Mouse (Mus musculus) cerebellum, adult 2 months (tissue): ENCODE results near the gene Mmp23. TPM values are rescaled to one million over a fixed set of nuclear protein-coding genes. Genes with fewer than 3 reads are reported as not detected.
"Not testable (repeated sequence)": the region's sequence is repeated elsewhere in the genome, so short reads cannot be mapped to it uniquely, and the experiment has no call there.

ENCODE experiments used
- DNase-seq, 2 experiments: peaks; one replicate each; pipeline ENCODE4 v3.0.0; 2021
- H3K27ac ChIP-seq: fragments of 200-500 bp; 2 replicates; pipeline ENCODE4 v1.5.1; 2012; ENCODE audit warnings: low read length, control low read depth, inconsistent platforms; ENCODE audit not compliant: insufficient read depth
- H3K27me3 ChIP-seq: fragments of 200-500 bp; 2 replicates; pipeline ENCODE4 v1.6.1; 2012; ENCODE audit warnings: inconsistent platforms, mild to moderate bottlenecking, low read length, moderate library complexity; ENCODE audit not compliant: control insufficient read depth, insufficient read depth
- H3K4me1 ChIP-seq: fragments of 200-500 bp; 2 replicates; pipeline ENCODE4 v1.6.1; 2011; ENCODE audit warnings: low read length; ENCODE audit not compliant: control insufficient read depth, insufficient read depth
- H3K4me3 ChIP-seq: fragments of 200-500 bp; replicated peaks from 2 replicates; pipeline ENCODE3; 2011; ENCODE audit warnings: mild to moderate bottlenecking, low read depth, low read length, control low read depth; ENCODE audit not compliant: insufficient read depth
- CTCF ChIP-seq: fragments of 200-500 bp; IDR thresholded peaks from 2 replicates; pipeline ENCODE4 v1.5.1; 2011; ENCODE audit warnings: low read depth, mild to moderate bottlenecking, control low read depth, low read length, moderate library complexity, borderline replicate concordance; ENCODE audit not compliant: insufficient read depth
- POLR2A ChIP-seq: fragments of 200-500 bp; IDR thresholded peaks from 2 replicates; pipeline ENCODE4 v1.6.1; 2011; ENCODE audit warnings: low read length, control low read depth, borderline replicate concordance; ENCODE audit not compliant: insufficient read depth
- WGBS: fragments of 180-500 bp; shearing (Covaris S2); methylation state at CpG from one replicate; pipeline ENCODE4 v1.1.7; 2018; 5-methylcytosine and 5-hydroxymethylcytosine counted together
- polyA plus RNA-seq: library from polyadenylated mRNA; depleted of rRNA; stranded (reverse); fragments of >200 nt; gene quantifications from 2 replicates; pipeline ENCODE4 v1.2.3, GENCODE M21; 2012

Gene Mmp23
- polyA plus RNA-seq, 1 experiment: 38.1 TPM

GRCm38 (mm10) chr4:155690571-155691375, 37.6 kb upstream of the Mmp23 start:
- WGBS: 14% methylated on average over 12 of the region's 12 CpGs
- Histone ChIP-seq H3K27ac (peak overlapping the region; percentile 97), H3K4me3 (no peak overlapping the region), H3K4me1 (peaks cover 21% of the 10 kb centered on the region), H3K27me3 (no peaks in the 10 kb centered on the region)
- TF ChIP-seq CTCF: no peak
- 0 out of 2 replicates have a peak, but pooled peaks have one; percentile 22 for TF ChIP-seq POLR2A
- DNase-seq: peak; percentile 96 to 99

DNA sequence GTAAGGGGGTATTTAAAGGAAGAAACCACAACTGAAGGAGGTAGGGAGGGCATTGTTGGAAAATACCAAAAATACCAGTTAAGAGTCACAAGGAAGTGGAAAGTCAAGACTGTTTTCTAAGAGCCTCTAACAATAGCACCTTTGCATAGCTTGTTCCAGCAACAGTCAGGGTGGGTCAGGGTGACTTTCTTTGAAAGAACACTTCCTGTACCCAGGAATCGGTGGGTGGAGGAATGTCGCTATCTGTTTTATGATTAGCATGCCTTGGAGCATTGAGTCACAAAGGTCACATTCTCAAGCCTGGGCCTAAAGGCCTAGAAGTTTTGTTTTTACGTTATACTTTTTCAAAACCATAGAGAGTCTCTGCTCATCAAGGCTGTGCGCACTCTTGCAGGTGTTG, 34.6 kb upstream of the Mmp23 start:
- H3K27me3 ChIP-seq, DNase-seq, H3K4me3 ChIP-seq, H3K27ac ChIP-seq: not testable (repeated sequence)
- WGBS: 95% methylated on average over 4 of the region's 4 CpGs
- peaks cover 16% of the 10 kb centered on the region for H3K4me1 ChIP-seq

DNA sequence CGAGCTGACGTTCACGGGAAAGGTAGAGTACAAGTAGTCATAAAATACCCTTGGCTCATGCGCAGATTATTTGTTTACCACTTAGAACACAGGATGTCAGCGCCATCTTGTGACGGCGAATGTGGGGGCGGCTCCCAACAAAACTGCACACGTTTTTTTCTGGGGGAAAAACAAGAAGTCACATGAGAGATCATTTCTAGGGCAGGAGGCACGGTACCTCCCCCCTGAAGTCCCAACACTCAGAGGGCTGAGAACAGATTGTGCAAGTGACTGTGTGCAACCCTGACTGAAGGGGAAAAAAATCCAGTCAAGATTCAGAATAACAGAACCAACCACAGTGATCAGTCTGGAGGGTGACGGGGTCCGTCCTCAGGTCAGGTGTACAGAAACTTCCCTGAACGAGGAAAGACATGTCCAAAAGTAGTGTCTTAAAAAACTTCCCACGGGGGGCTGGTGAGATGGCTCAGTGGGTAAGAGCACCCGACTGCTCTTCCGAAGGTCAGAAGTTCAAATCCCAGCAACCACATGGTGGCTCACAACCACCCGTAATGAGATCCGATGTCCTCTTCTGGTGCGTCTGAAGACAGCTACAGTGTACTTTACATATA, 30.6 kb upstream of the Mmp23 start:
- H3K4me1 ChIP-seq, H3K27ac ChIP-seq, H3K27me3 ChIP-seq, DNase-seq, H3K4me3 ChIP-seq: not testable (repeated sequence)
- WGBS: 82% methylated on average over 16 of the region's 19 CpGs

DNA sequence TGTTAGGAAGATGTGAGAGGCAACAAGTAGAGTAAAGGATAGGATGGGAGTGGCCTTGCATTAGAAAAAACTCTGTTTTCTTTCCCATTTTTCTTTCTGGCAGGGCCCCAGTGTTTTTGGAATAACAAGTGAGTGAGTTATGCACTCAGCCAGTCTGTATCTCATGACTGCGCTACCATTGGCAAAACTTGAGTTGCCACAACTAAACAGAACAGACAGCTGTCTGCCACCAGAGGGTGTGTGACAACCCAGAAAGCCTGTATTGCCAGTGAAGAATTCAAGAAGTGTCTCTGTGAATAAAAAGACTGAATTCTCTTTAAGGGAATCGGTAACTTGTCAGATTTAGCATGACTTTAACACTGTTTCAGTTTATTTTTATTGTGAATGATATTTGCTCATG, 22.8 kb upstream of the Mmp23 start:
- WGBS: 12% methylated on average over 2 of the region's 2 CpGs
- Histone ChIP-seq H3K4me1 (no peaks in the 10 kb centered on the region), H3K27me3 (no peaks in the 10 kb centered on the region), H3K27ac (no peak overlapping the region), H3K4me3 (no peak overlapping the region)
- no peak for TF ChIP-seq POLR2A
- TF ChIP-seq CTCF: peak; percentile 70
- peak; percentile 58 to 75 for DNase-seq

DNA sequence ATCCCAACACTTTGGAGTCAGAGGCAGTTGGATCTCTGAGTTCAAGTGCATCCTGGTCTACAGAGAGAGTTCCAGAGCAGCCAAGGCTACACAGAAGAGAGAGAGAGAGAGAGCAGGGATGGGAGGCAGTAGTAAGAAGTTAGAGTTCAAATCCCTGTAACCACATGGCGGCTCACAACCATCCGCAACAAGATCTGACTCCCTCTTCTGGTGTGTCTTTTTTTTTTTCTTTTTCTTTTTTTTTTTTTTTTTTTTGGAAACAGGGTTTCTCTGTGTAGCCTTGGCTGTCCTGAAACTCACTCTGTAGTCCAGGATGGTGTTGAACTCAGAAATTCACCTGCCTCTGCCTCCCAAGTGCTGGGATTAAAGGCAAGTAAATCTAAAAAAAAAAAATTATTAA, 18.9 kb upstream of the Mmp23 start:
- WGBS: 62% methylated on average over 2 of the region's 2 CpGs

GRCm38 (mm10) chr4:155670236-155670635, 17.1 kb upstream of the Mmp23 start:
- WGBS: 66% methylated on average over 4 of the region's 4 CpGs
- H3K4me3 ChIP-seq, DNase-seq, H3K27ac ChIP-seq, H3K27me3 ChIP-seq, H3K4me1 ChIP-seq: not testable (repeated sequence)

More for the DNA sequence above, 18.9 kb upstream of the Mmp23 start:
- H3K27ac ChIP-seq: no peak overlapping the region
- no peaks in the 10 kb centered on the region for H3K27me3 ChIP-seq
- no peak for DNase-seq
- TF ChIP-seq POLR2A (no peak), CTCF (no peak)
- peaks cover 2% of the 10 kb centered on the region; the same call in 1 of the 2 replicates for H3K4me1 ChIP-seq
- H3K4me3 ChIP-seq: no peak overlapping the region

DNA sequence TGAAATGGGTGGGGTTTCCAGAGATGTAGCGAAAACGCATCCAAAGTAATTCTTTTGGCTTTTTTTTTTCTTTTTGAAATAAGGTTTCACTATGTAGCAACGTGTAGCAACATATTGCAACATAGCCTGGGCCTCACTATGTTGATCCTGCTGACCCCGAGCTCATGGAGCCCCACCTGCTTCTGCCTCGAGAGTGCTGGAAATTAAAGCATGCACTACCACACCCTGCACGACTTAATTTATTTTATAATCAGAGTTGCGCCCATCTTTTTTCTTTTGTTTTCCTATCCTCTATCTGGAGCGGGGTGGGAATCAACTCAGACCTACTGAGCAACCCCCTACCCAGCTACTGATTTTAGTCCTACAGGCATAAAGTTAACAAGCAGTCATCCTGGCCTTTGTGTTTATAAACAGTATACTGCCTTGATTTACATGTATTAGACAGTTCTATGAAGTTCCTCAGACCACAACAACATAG, 16.5 kb upstream of the Mmp23 start:
- TF ChIP-seq CTCF (no peak), POLR2A (no peak)
- Histone ChIP-seq H3K4me3 (peak overlapping the region; percentile 100), H3K4me1 (peaks cover 2% of the 10 kb centered on the region; the same call in 1 of the 2 replicates), H3K27me3 (no peaks in the 10 kb centered on the region), H3K27ac (no peak overlapping the region)
- WGBS: 1% methylated on average over 8 of the region's 8 CpGs
- no peak for DNase-seq
